Comparison of ENCODE assay signal across 12 mouse cellular contexts in the genomic region with DNA sequence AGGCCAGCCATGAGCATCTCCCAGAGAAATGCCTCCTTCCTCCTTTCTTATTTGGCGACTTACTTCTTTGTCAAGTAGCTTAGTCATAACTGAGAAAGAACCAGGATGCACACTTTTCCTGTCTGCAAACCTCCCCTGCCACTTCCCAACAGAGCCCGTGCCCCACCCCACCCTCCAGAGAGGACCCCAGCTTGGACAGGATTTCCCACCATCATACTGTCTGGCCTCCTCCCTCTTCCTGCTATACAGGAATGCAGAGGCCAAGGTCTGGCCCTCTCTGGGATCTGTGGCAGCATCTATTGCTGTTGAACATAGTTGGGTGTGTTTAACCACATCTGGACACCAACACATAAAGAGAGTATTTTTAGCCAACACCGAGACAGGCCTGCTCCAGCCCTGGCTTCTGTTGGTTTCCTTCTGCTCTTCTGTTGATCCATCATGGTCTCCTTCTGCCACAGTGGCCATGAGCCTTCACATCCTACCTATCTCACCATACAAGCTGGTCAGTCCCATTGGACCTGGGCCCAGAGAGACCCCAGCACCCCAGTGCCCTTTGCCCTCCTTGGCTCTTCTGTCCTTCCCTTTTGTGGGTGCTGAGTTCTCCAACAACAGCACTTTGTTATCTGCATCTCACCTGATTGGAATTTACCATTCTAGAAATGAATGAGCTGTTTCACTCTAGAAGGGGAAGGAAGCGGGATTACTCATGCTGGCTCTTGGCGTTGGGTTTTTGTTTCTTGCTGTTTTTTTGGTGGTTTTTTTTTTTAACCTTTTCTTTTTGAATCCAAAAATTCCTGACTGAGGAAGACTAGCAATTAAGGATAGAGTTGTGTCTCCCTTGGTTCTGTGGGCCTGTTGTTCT. TPM values are rescaled to one million over a fixed set of nuclear protein-coding genes. Genes with fewer than 3 reads are reported as not detected.
DNase-seq lines count a peak whose midpoint lies in the region; ATAC-seq and TF ChIP-seq lines count a peak whose summit lies in the region.
"Had no signal": no experiment of that assay in that cellular context is flagged by ENCODE, and none has a peak within 500 bp of the region (broad histone marks: within the 10 kb centered on the region; RNA-seq: fewer than 3 reads in every experiment).

No protein-coding gene starts in this region.

- ATAC-seq in heart, embryonic 12.5 days (ENCODE audit: insufficient number of reproducible peaks, low FRiP score) = no peak
- ATAC-seq in liver, embryonic 16.5 days (ENCODE audit: low read depth) = peak; percentile 55
- ATAC-seq in forebrain, embryonic 14.5 days = no peak
- ATAC-seq: hindbrain, postnatal 0 days had no signal

- no peaks in the 10 kb centered on the region for H3K9me3 ChIP-seq in heart, embryonic 12.5 days (replicated peaks)
- H3K9me3 ChIP-seq in heart, embryonic 10.5 days = no peaks in the 10 kb centered on the region
- H3K9me3 ChIP-seq in liver, embryonic 16.5 days (replicated peaks; ENCODE audit: control insufficient read depth, low read length) = no peaks in the 10 kb centered on the region
- H3K9me3 ChIP-seq in forebrain, embryonic 14.5 days (replicated peaks; ENCODE audit: control insufficient read depth, low read length) = no peaks in the 10 kb centered on the region
- H3K9me3 ChIP-seq: forebrain, embryonic 10.5 days; stomach, embryonic 15.5 days had no signal

- peaks cover 73% of the 10 kb centered on the region for H3K4me1 ChIP-seq in heart, embryonic 12.5 days (replicated peaks)
- peaks cover 78% of the 10 kb centered on the region for H3K4me1 ChIP-seq in heart, embryonic 10.5 days
- H3K4me1 ChIP-seq in embryonic fibroblast, embryonic 13.5 days (ENCODE audit: control insufficient read depth, insufficient read depth, low read length) = peaks cover 31% of the 10 kb centered on the region
- H3K4me1 ChIP-seq in liver, embryonic 16.5 days (ENCODE audit: control insufficient read depth, low read depth, low read length) = peaks cover 2% of the 10 kb centered on the region; the same call in 1 of the 2 replicates
- no peaks in the 10 kb centered on the region for H3K4me1 ChIP-seq in forebrain, embryonic 14.5 days (ENCODE audit: control insufficient read depth, insufficient read depth, low read length)

- no peaks in the 10 kb centered on the region for H3K27me3 ChIP-seq in heart, embryonic 12.5 days (replicated peaks)
- no peaks in the 10 kb centered on the region for H3K27me3 ChIP-seq in heart, embryonic 10.5 days (ENCODE audit: insufficient read depth, poor library complexity, severe bottlenecking)
- H3K27me3 ChIP-seq in liver, embryonic 16.5 days (ENCODE audit: control insufficient read depth, insufficient read depth, low read depth, low read length) = no peaks in the 10 kb centered on the region
- no peaks in the 10 kb centered on the region for H3K27me3 ChIP-seq in forebrain, embryonic 14.5 days (replicated peaks; ENCODE audit: control insufficient read depth, insufficient read depth, low read length)
- H3K27me3 ChIP-seq: stomach, embryonic 15.5 days had no signal

- H3K9ac ChIP-seq in heart, embryonic 12.5 days = no peak overlapping the region
- no peak overlapping the region for H3K9ac ChIP-seq in liver, embryonic 16.5 days (ENCODE audit: low read depth, low read length)
- no peak overlapping the region for H3K9ac ChIP-seq in forebrain, embryonic 14.5 days (ENCODE audit: low read length)
- H3K9ac ChIP-seq: stomach, embryonic 15.5 days had no signal

- H3K36me3 ChIP-seq in heart, embryonic 12.5 days = peaks cover 16% of the 10 kb centered on the region; the same call in 1 of the 2 replicates
- peaks cover 20% of the 10 kb centered on the region; the same call in 1 of the 2 replicates for H3K36me3 ChIP-seq in heart, embryonic 10.5 days
- H3K36me3 ChIP-seq in liver, embryonic 16.5 days (ENCODE audit: control insufficient read depth, insufficient read depth) = no peaks in the 10 kb centered on the region
- no peaks in the 10 kb centered on the region for H3K36me3 ChIP-seq in forebrain, embryonic 14.5 days (ENCODE audit: control insufficient read depth, insufficient read depth, low read length)
- H3K36me3 ChIP-seq: stomach, embryonic 15.5 days had no signal

- WGBS in heart, embryonic 12.5 days = 60% methylated on average over 5 of the region's 5 CpGs
- WGBS in heart, embryonic 10.5 days = 62% methylated on average over 5 of the region's 5 CpGs
- 28% methylated on average over 5 of the region's 5 CpGs for WGBS in liver, embryonic 16.5 days (ENCODE audit: insufficient replicate concordance)
- WGBS in forebrain, embryonic 14.5 days = 91% methylated on average over 5 of the region's 5 CpGs

- TF ChIP-seq POLR2A in embryonic fibroblast, embryonic 13.5 days (IDR thresholded peaks at IDR 0.05; ENCODE audit: low read depth, low read length) = no peak

- H3K4me3 ChIP-seq in heart, embryonic 12.5 days = no peak overlapping the region
- no peak overlapping the region for H3K4me3 ChIP-seq in heart, embryonic 10.5 days
- H3K4me3 ChIP-seq in embryonic fibroblast, embryonic 13.5 days (ENCODE audit: insufficient read depth, low read length) = no peak overlapping the region
- no peak overlapping the region for H3K4me3 ChIP-seq in liver, embryonic 16.5 days (ENCODE audit: low read depth, low read length)
- no peak overlapping the region for H3K4me3 ChIP-seq in forebrain, embryonic 14.5 days (ENCODE audit: low read depth, low read length)
- H3K4me3 ChIP-seq: forebrain, embryonic 10.5 days; stomach, embryonic 15.5 days had no signal

- no peak overlapping the region for H3K4me2 ChIP-seq in heart, embryonic 12.5 days
- no peak overlapping the region for H3K4me2 ChIP-seq in liver, embryonic 16.5 days (ENCODE audit: low read depth, low read length)
- no peak overlapping the region for H3K4me2 ChIP-seq in forebrain, embryonic 14.5 days (ENCODE audit: low read length)
- H3K4me2 ChIP-seq: stomach, embryonic 15.5 days had no signal

- 0 out of 2 replicates have a peak overlapping the region, but pooled peaks have one; percentile 22 for H3K27ac ChIP-seq in heart, embryonic 12.5 days (ENCODE audit: poor library complexity, severe bottlenecking)
- H3K27ac ChIP-seq in heart, embryonic 10.5 days = no peak overlapping the region
- peak overlapping the region; percentile 80 for H3K27ac ChIP-seq in embryonic fibroblast, embryonic 13.5 days (ENCODE audit: insufficient read depth, low read length)
- H3K27ac ChIP-seq in liver, embryonic 16.5 days (ENCODE audit: low read length) = no peak overlapping the region
- H3K27ac ChIP-seq in forebrain, embryonic 14.5 days (ENCODE audit: low read depth, low read length) = no peak overlapping the region
- H3K27ac ChIP-seq: forebrain, embryonic 10.5 days; hindbrain, postnatal 0 days; stomach, embryonic 15.5 days had no signal

- DNase-seq in heart, embryonic 10.5 days (ENCODE audit: low spot score) = no peak
- DNase-seq in 3T3-L1 (ENCODE audit: low read depth, low spot score) = peak; percentile 87
- no peak for DNase-seq in spleen, postnatal 4 days (ENCODE audit: low spot score in 2 of 2)
- no peak for DNase-seq in forebrain, embryonic 14.5 days (ENCODE audit: low spot score)
- no peak for DNase-seq in cerebellum, adult 9-11 months
- DNase-seq: right cerebral cortex, adult 18-20 months had no signal

- TF ChIP-seq CTCF in embryonic fibroblast, embryonic 13.5 days (IDR thresholded peaks at IDR 0.05; ENCODE audit: borderline replicate concordance, insufficient read depth, low read length) = no peak

RNA-seq across cellular contexts. Expression of gene Col4a1, which starts 10.3 kb away (rescaled TPM):
- polyA plus RNA-seq in heart, embryonic 12.5 days (2016; fragmentation: Nextera tagmentation; extraction: Ambion mirVana) = 240 and 249 TPM in 2 replicates
- polyA plus RNA-seq in heart, embryonic 10.5 days (2016; fragmentation: Nextera tagmentation; extraction: Ambion mirVana) = 143 and 257 TPM in 2 replicates
- polyA plus RNA-seq in embryonic fibroblast, embryonic 13.5 days (2011; ENCODE audit: insufficient read length, low read depth, missing spikeins) = 757 and 1,094 TPM in 2 replicates
- 21.1 and 25.7 TPM in 2 replicates for polyA plus RNA-seq in liver, embryonic 16.5 days (2015; fragmentation: Nextera tagmentation; extraction: Ambion mirVana)
- 77.9 and 91.4 TPM in 2 replicates for polyA plus RNA-seq in forebrain, embryonic 14.5 days (2014; fragmentation: Nextera tagmentation; extraction: Ambion mirVana)

RNA-seq across cellular contexts. Expression of gene Col4a2, which starts 10.3 kb away (rescaled TPM):
- 117 and 129 TPM in 2 replicates for polyA plus RNA-seq in heart, embryonic 12.5 days (2016; fragmentation: Nextera tagmentation; extraction: Ambion mirVana)
- polyA plus RNA-seq in heart, embryonic 10.5 days (2016; fragmentation: Nextera tagmentation; extraction: Ambion mirVana) = 54.9 and 97.0 TPM in 2 replicates
- 282 and 415 TPM in 2 replicates for polyA plus RNA-seq in embryonic fibroblast, embryonic 13.5 days (2011; ENCODE audit: insufficient read length, low read depth, missing spikeins)
- 7.2 and 9.2 TPM in 2 replicates for polyA plus RNA-seq in liver, embryonic 16.5 days (2015; fragmentation: Nextera tagmentation; extraction: Ambion mirVana)
- 19.1 and 27.1 TPM in 2 replicates for polyA plus RNA-seq in forebrain, embryonic 14.5 days (2014; fragmentation: Nextera tagmentation; extraction: Ambion mirVana)

Comparison
In these comparisons a context has a peak if more than half of its experiments do, and no peak if none do; other contexts are left out.
1. H3K27ac ChIP-seq: peak in heart, embryonic 12.5 days (single experiment) and embryonic fibroblast, embryonic 13.5 days (single experiment); none in heart, embryonic 10.5 days (single experiment), liver, embryonic 16.5 days (single experiment) and forebrain, embryonic 14.5 days (single experiment).